Mouse (Mus musculus): Measurements from ENCODE around the gene Creld2. TPM values are rescaled to one million over a fixed set of nuclear protein-coding genes. Genes with fewer than 3 reads are reported as not detected.
"Not testable (repeated sequence)": the region's sequence is repeated elsewhere in the genome, so short reads cannot be mapped to it uniquely, and the experiment has no call there.

Gene Creld2
- 72.5 and 81.7 TPM in 2 replicates for polyA plus RNA-seq (2014; fragmentation: Nextera tagmentation; extraction: Ambion mirVana)

DNA sequence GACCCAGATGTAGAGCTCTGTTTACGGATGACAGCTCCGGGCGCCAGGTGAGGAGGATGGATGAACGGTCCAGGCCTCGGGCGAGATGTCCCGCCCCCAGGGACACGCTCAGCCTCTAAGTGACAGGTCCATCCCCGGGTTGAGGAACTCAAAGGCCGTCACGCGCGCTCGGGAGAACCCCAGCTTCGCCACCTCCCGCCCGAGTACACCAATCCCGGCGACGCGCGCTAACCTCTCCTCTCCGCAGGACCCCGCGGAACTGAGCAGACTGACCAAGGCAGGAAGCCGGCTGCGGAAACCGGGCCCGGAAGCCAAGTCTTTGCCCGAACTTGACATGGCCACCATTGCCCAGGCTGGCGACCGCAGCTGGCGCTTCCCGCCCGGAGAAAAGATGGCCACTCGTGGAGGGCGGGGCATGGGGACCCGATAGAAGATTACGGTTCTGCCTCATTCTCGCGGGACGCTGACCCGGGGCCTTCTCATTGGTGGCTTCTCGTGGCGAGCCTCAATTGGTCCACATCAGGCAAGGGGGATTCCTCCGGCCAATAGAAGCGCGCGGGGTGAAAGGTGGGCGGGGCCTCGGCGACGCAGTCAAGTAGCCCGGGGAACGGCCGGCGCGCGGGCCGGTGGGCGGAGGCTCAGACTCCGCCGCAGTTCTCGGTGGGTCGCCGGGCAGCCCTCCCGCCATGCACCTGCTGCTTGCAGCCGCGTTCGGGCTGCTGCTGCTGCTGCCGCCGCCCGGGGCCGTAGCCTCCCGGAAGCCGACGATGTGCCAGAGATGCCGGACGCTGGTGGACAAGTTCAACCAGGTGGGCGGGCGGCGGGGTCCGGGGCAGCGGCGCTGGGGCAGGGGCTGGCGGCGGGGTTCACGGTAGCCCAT lies at the start of gene Creld2, which contains the start of gene Alg12:
Gene Creld2, plus strand, starts transcription at position 621 of the 880 bp plus-strand sequence.
Gene Alg12, minus strand, starts transcription at position 293 of the 880 bp plus-strand sequence.
- Histone ChIP-seq H3K27ac (ENCODE audit: low read depth, low read length) (peak within 1 kb of the TSS; percentile 48; the same call in 1 of the 2 replicates), H3K9me3 (ENCODE audit: control insufficient read depth, low read length) (no peaks in the 10 kb centered on the region), H3K27me3 (ENCODE audit: control insufficient read depth, insufficient read depth, low read length) (no peaks in the 10 kb centered on the region), H3K4me1 (ENCODE audit: control insufficient read depth, insufficient read depth, low read length) (peaks cover 11% of the 10 kb centered on the region; the same call in 1 of the 2 replicates), H3K36me3 (ENCODE audit: control insufficient read depth, insufficient read depth, low read length) (peaks cover 18% of the 10 kb centered on the region; the same call in 1 of the 2 replicates), H3K4me3 (ENCODE audit: low read depth, low read length) (peak within 1 kb of the TSS; percentile 88), H3K4me2 (peak within 1 kb of the TSS; percentile 74), H3K9ac (ENCODE audit: low read length) (peak within 1 kb of the TSS; percentile 85)
- ATAC-seq (ENCODE audit: low FRiP score) (peak; percentile 99), DNase-seq (ENCODE audit: low spot score, missing footprints) (peak; percentile 99)
- WGBS: under 1% methylated on average over 88 of the region's 88 CpGs

DNA sequence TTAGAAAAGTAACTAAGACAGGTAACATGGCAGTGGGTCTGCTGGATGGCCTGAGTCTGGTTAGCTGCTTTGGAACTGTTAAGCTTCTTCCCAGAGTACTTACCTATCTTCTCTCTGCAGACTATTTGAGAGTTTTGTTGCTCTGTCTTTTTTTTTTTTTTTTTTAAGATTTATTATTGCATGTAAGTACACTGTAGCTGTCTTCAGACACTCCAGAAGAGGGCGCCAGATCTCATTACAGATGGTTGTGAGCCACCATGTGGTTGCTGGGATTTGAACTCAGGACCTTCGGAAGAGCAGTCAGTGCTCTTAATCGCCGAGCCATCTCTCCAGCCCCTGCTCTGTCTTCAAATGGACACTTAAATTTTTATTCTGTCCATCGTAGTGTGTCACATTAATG lies 44.8 kb upstream of the Creld2 start:
- not testable (repeated sequence) for ATAC-seq (ENCODE audit: low FRiP score); H3K4me1 ChIP-seq (ENCODE audit: control insufficient read depth, insufficient read depth, low read length); H3K4me3 ChIP-seq (ENCODE audit: low read depth, low read length); H3K27ac ChIP-seq (ENCODE audit: low read depth, low read length); H3K4me2 ChIP-seq; H3K27me3 ChIP-seq (ENCODE audit: control insufficient read depth, insufficient read depth, low read length); H3K9me3 ChIP-seq (ENCODE audit: control insufficient read depth, low read length); H3K9ac ChIP-seq (ENCODE audit: low read length)
- peaks cover 12% of the 10 kb centered on the region; the same call in 1 of the 2 replicates for H3K36me3 ChIP-seq (ENCODE audit: control insufficient read depth, insufficient read depth, low read length)
- WGBS: 93% methylated on average over 5 of the region's 5 CpGs
- DNase-seq (ENCODE audit: low spot score, missing footprints): peak; percentile 41

DNA sequence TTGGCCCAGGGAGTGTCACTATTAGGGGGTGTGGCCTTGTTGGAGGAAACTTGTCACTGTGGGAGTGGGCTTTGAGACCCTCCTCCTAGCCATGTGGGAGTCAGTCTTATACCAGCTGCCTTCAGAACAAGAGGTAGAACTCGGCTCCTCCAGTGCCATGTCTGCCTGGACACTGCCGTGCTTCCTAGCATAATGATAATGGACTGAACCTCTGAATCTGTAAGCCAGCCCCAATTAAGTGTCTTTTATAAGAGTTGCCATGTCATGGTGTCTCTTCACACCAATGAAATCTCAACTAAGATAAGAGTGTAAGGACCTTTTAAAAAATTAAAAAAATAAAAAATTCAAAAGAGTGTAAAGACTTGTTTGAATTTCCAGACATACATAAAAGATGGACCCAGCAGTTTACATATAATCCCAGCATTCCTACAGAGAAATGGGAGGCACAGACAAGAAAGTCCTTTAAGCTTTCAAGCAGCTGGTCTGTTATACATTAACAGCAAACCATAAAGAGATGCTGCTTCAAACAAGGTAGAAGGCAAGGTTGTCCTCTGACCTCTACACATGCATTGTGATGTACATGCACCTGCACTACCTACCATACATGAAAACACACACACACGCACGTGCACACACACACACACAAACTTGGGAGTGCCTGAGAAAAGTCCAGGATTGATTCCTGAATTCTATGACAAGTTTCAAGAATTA lies 27.2 kb upstream of the Creld2 start:
- H3K4me2 ChIP-seq: no peak overlapping the region
- no peaks in the 10 kb centered on the region for H3K9me3 ChIP-seq (ENCODE audit: control insufficient read depth, low read length)
- H3K27ac ChIP-seq (ENCODE audit: low read depth, low read length): no peak overlapping the region
- ATAC-seq (ENCODE audit: low FRiP score): no peak
- no peaks in the 10 kb centered on the region for H3K36me3 ChIP-seq (ENCODE audit: control insufficient read depth, insufficient read depth, low read length)
- no peaks in the 10 kb centered on the region for H3K4me1 ChIP-seq (ENCODE audit: control insufficient read depth, insufficient read depth, low read length)
- no peak overlapping the region for H3K4me3 ChIP-seq (ENCODE audit: low read depth, low read length)
- DNase-seq (ENCODE audit: low spot score, missing footprints): peak; percentile 44
- H3K27me3 ChIP-seq (ENCODE audit: control insufficient read depth, insufficient read depth, low read length): no peaks in the 10 kb centered on the region
- H3K9ac ChIP-seq (ENCODE audit: low read length): no peak overlapping the region
- WGBS: 86% methylated on average over 4 of the region's 4 CpGs

DNA sequence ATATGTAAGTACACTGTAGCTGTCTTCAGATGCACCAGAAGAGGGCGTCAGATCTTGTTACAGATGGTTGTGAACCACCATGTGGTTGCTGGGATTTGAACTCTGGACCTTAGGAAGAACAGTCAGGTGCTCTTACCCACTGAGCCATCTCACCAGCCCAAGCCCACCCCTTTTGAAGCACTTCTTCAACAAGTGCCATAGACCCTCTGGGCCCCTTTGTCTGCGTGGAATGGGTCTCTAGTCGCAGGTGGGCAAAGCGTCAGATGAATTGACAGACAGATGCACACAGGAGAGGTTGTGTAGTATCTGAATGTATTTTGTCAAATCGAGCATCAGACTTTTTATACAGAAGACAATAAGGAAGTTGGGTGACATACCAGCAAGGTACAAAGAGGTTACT lies 24.7 kb upstream of the Creld2 start:
- not testable (repeated sequence) for H3K9me3 ChIP-seq (ENCODE audit: control insufficient read depth, low read length); H3K27ac ChIP-seq (ENCODE audit: low read depth, low read length); DNase-seq (ENCODE audit: low spot score, missing footprints); H3K4me3 ChIP-seq (ENCODE audit: low read depth, low read length); H3K4me1 ChIP-seq (ENCODE audit: control insufficient read depth, insufficient read depth, low read length); H3K9ac ChIP-seq (ENCODE audit: low read length); H3K36me3 ChIP-seq (ENCODE audit: control insufficient read depth, insufficient read depth, low read length); ATAC-seq (ENCODE audit: low FRiP score); H3K27me3 ChIP-seq (ENCODE audit: control insufficient read depth, insufficient read depth, low read length); H3K4me2 ChIP-seq
- whole genome bisulfite sequencing: 93% methylated on average over 4 of the region's 5 CpGs

DNA sequence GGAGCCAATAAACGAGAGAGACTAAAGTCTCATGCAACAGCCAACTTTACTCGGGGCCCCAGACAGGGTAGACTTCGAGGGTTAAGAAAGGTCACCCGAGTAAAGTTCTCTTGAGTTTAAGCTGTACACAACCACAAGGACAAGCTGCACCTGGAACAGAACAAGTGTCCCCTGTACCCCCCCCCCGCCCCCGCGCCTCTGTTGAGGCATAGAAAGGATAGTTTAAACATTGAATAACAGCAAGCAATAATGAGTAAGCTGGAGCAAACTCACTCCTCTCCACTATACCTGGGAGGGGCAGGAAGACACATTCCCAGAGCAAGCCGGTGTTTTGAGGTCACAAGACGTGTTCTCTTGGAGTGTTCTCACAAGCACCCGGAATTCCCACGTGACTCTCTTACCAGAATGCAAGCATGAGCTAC lies 19.5 kb upstream of the Creld2 start:
- Histone ChIP-seq H3K27ac (ENCODE audit: low read depth, low read length) (no peak overlapping the region), H3K4me3 (ENCODE audit: low read depth, low read length) (no peak overlapping the region), H3K4me2 (no peak overlapping the region), H3K9me3 (ENCODE audit: control insufficient read depth, low read length) (no peaks in the 10 kb centered on the region), H3K9ac (ENCODE audit: low read length) (no peak overlapping the region), H3K27me3 (ENCODE audit: control insufficient read depth, insufficient read depth, low read length) (no peaks in the 10 kb centered on the region), H3K36me3 (ENCODE audit: control insufficient read depth, insufficient read depth, low read length) (no peaks in the 10 kb centered on the region), H3K4me1 (ENCODE audit: control insufficient read depth, insufficient read depth, low read length) (no peaks in the 10 kb centered on the region)
- no peak for DNase-seq (ENCODE audit: low spot score, missing footprints)
- WGBS: 88% methylated on average over 11 of the region's 11 CpGs
- no peak for ATAC-seq (ENCODE audit: low FRiP score)

DNA sequence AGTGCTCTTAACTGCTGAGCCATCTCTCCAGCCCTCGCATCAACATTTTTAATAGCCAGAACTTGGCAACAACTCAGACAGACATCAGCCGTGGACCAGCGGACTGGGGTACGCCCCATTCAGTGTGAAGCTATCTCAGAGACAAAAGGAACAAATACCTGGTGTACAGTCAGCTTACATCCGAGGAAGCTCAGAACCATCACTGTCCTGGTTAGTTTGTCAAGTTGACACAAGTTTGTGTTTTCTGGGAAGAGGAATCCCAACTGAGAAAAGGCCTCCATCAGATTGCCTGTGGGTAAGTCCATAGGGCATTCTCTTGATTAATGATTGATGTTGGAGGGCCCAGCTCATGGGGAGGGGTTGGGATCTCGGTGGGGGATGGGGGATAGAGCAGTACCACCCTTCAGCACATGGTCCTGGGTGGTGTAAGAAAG lies 18.5 kb upstream of the Creld2 start:
- Histone ChIP-seq H3K27me3 (ENCODE audit: control insufficient read depth, insufficient read depth, low read length) (no peaks in the 10 kb centered on the region), H3K4me2 (no peak overlapping the region), H3K9ac (ENCODE audit: low read length) (no peak overlapping the region), H3K9me3 (ENCODE audit: control insufficient read depth, low read length) (no peaks in the 10 kb centered on the region), H3K4me3 (ENCODE audit: low read depth, low read length) (no peak overlapping the region), H3K4me1 (ENCODE audit: control insufficient read depth, insufficient read depth, low read length) (no peaks in the 10 kb centered on the region), H3K36me3 (ENCODE audit: control insufficient read depth, insufficient read depth, low read length) (peaks cover 2% of the 10 kb centered on the region; the same call in 1 of the 2 replicates), H3K27ac (ENCODE audit: low read depth, low read length) (no peak overlapping the region)
- ATAC-seq (ENCODE audit: low FRiP score): no peak
- no peak for DNase-seq (ENCODE audit: low spot score, missing footprints)
- 88% methylated on average over 6 of the region's 6 CpGs for WGBS

DNA sequence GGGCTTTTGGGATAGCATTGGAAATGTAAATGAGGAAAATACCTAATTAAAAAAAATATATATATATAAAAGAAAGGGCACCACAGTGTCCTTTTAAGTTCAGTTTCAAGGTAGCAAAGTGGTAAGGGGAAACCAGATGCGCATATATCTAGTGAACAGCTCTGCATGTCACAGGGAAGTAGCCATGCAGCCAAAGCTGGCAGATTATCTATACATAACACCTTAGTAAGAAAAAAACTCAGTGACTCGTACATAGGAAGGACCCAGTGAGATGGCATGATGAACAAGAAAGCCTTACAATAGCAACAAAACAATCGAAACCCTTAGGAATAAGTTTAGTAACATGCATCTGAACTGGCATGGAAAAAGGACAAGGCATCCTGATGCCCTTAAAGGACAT lies 17.5 kb upstream of the Creld2 start:
- no peak overlapping the region for H3K4me2 ChIP-seq
- WGBS: 88% methylated on average over 3 of the region's 3 CpGs
- no peak overlapping the region for H3K27ac ChIP-seq (ENCODE audit: low read depth, low read length)
- H3K9ac ChIP-seq (ENCODE audit: low read length): no peak overlapping the region
- H3K4me1 ChIP-seq (ENCODE audit: control insufficient read depth, insufficient read depth, low read length): no peaks in the 10 kb centered on the region
- H3K36me3 ChIP-seq (ENCODE audit: control insufficient read depth, insufficient read depth, low read length): peaks cover 3% of the 10 kb centered on the region; the same call in 1 of the 2 replicates
- H3K9me3 ChIP-seq (ENCODE audit: control insufficient read depth, low read length): no peaks in the 10 kb centered on the region
- ATAC-seq (ENCODE audit: low FRiP score) (no peak), DNase-seq (ENCODE audit: low spot score, missing footprints) (no peak)
- H3K27me3 ChIP-seq (ENCODE audit: control insufficient read depth, insufficient read depth, low read length): no peaks in the 10 kb centered on the region
- no peak overlapping the region for H3K4me3 ChIP-seq (ENCODE audit: low read depth, low read length)

DNA sequence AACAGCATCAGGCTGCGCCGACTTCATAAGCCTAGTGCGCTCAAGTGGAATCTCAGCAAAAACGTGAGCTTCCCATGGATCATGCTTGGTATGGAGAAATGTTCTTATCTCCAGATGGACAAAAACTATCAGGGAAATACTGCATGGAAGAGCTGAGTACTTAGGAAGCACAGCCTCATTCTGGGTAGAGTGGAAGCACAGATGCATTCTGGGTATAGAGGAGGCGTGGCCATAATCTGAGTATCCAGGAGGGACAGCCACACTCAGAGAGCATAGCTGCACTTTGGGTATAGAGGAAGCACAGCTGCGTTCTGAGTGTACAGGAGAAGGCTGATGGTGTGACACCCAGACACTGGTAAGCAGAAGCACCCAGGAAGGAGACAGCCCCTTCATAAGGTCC lies 17.1 kb upstream of the Creld2 start:
- H3K27ac ChIP-seq (ENCODE audit: low read depth, low read length): no peak overlapping the region
- no peaks in the 10 kb centered on the region for H3K27me3 ChIP-seq (ENCODE audit: control insufficient read depth, insufficient read depth, low read length)
- 85% methylated on average over 6 of the region's 6 CpGs for WGBS
- H3K9me3 ChIP-seq (ENCODE audit: control insufficient read depth, low read length): no peaks in the 10 kb centered on the region
- H3K9ac ChIP-seq (ENCODE audit: low read length): no peak overlapping the region
- no peak overlapping the region for H3K4me3 ChIP-seq (ENCODE audit: low read depth, low read length)
- H3K4me2 ChIP-seq: no peak overlapping the region
- ATAC-seq (ENCODE audit: low FRiP score) (no peak), DNase-seq (ENCODE audit: low spot score, missing footprints) (peak; percentile 82)
- H3K4me1 ChIP-seq (ENCODE audit: control insufficient read depth, insufficient read depth, low read length): no peaks in the 10 kb centered on the region
- peaks cover 3% of the 10 kb centered on the region; the same call in 1 of the 2 replicates for H3K36me3 ChIP-seq (ENCODE audit: control insufficient read depth, insufficient read depth, low read length)

DNA sequence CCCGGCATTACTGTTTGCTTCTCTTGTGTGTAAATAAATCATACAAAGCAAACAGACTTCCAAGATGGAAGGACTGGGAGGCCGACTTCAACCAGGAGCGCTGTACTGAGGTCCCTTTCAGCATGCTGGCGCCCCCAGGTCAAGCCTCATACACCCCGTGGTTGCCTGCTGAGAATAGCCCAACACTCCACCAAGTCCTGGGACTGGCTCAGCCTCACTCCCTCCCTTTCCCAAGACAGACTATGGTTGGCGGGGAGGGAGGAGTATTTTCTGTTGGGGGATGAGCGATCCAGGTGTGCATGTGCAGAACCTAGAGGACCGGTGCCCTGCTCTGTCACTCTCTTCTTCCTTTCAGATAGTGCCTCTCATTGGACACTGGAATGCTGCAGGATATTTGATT lies 11.3 kb upstream of the Creld2 start:
- no peak overlapping the region for H3K27ac ChIP-seq (ENCODE audit: low read depth, low read length)
- peak; percentile 41 for DNase-seq (ENCODE audit: low spot score, missing footprints)
- peaks cover 3% of the 10 kb centered on the region; the same call in 1 of the 2 replicates for H3K36me3 ChIP-seq (ENCODE audit: control insufficient read depth, insufficient read depth, low read length)
- ATAC-seq (ENCODE audit: low FRiP score): no peak
- H3K27me3 ChIP-seq (ENCODE audit: control insufficient read depth, insufficient read depth, low read length): no peaks in the 10 kb centered on the region
- H3K4me1 ChIP-seq (ENCODE audit: control insufficient read depth, insufficient read depth, low read length): no peaks in the 10 kb centered on the region
- 89% methylated on average over 8 of the region's 8 CpGs for WGBS
- H3K4me3 ChIP-seq (ENCODE audit: low read depth, low read length): no peak overlapping the region
- H3K9ac ChIP-seq (ENCODE audit: low read length): no peak overlapping the region
- no peak overlapping the region for H3K4me2 ChIP-seq
- H3K9me3 ChIP-seq (ENCODE audit: control insufficient read depth, low read length): no peaks in the 10 kb centered on the region

Measured in midbrain, embryonic 11.5 days (tissue).